Mouse (Mus musculus): ENCODE data around the gene Tmem97.
"Not testable (repeated sequence)": the region's sequence is repeated elsewhere in the genome, so short reads cannot be mapped to it uniquely, and the experiment has no call there.

Gene Tmem97

DNA sequence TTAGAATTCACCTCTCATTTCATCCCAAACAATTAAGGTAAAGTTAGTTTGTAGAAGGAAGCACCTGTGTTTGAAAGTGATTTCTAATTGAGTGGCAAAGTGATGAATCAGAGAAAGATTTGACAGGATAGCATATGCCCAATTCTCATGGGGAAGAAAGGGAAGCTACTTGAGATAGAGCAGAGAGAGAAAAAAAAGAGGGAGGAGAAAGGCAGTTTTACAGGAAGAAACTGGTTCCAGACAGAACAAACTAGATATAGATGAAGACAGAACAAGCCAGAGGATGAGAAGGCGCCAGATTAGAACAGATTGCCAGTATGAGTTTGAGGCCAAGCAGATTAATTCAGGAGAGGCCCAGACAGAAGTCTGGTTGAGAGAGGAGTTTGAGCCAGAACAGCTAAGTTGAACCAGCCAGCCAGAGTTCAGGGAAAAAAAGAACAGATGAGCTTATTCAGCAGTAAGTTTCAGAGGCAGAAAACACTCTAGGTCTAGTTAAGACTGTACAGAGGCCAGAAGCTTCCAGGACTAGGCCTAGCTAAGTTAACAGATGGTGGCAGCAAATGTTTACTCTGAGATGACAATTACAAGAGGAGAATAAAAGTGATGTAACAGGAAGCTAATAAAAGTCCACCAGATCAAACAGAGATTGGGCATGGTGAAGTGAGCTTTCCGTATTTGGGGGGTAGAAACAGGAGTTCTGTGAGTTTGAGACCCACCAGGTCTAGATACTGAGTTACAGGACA is 2.7 kb downstream of the Tmem97 start:
- no peak for DNase-seq

- no peak for DNase-seq
Measured at GRCm38 (mm10) chr11:78545181-78545580, 5.4 kb downstream of the Tmem97 start.

DNA sequence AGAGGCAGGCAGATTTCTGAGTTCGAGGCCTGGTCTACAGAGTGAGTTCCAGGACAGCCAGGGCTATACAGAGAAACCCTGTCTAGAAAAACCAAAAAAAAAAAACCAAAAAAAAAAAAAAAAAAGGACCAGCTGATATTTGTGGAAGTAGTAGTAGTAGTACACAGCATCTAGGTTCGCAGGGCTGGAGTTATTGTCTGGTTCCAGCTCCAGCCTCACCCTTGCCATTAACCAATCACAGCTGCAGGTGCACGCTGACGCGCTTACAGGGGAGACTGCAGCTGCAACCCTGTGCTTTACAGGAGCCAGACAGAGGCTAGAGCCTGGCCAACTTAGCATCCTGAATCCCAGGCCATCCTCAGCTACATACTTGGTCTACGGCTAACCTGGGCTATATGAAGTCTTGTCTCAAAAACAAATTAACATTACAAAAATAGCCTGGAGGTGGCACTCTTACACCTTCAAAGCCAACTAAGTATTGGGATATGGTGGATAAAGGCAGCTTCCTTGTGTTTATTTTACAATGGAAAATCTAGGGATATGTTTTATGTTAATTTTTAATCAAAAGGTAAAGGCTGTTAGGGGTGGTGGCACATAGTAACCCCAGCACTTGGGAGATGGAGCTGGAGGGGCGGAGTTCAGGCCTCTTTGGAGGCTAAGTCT is 6.0 kb downstream of the Tmem97 start:
- no peak for DNase-seq

DNA sequence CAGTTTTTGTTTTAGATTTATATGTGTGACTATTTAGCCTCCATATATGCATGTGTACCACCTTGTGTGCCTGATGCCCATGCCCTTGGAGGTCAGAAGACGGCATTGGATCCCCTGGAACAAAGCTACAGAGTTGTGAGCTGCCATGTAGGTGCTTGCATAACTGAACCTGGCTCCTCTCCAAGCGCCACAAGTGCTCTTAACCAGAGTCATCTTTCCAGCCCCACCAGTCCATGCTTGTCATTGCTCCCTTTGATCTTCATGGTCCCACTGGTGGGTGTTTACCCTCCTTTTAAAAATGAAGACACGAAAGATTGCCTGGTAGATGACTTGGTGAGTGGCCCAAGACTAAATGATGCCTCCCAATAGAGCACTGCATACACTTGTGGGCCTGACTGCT is 10.2 kb downstream of the Tmem97 start:
- DNase-seq, result no peak

GRCm38 (mm10) chr11:78536690-78537084 is 13.9 kb downstream of the Tmem97 start:
- DNase-seq, result no peak

DNA sequence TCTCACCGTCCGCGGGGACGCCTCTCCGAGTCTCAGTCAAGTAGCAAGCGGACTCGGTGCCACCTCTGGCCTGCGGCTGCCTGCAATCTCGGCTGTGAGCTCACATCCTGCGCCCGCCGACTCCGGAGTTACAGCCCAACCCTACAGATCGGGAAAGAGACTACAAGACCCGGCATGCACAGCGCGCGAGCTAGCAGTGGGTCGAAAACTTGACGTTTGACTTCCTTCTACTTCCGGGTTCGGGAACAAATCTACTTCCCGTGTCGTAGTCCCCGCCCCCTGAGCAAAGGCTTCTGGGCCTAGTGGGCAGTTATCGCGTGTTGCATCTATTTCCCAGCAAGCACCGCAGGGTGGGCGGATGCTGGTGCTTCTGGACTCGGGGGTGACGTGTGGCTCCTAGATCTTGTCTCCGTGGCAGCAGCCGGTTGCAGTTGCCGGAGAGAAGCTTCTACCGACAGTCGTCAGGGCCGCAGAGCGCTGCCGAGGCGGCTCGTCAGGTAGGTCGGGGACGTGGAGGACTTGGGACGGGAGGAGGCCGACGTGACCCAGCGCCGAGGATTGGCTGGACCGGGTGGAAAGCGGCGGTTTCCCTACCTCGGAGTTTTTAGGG is 14.4 kb downstream of the Tmem97 start, which contains the start of the genes Tnfaip1 and Ift20:
Tnfaip1 (minus strand) TSS at position 253 of the 610 bp plus-strand sequence.
Ift20 (plus strand) TSS at position 282 of the 610 bp plus-strand sequence.
- DNase-seq, result peak; percentile 97

- DNase-seq, result no peak
Measured at GRCm38 (mm10) chr11:78535376-78536079, 15.0 kb downstream of the Tmem97 start.

- no peak for DNase-seq
Measured at GRCm38 (mm10) chr11:78534516-78534915, 16.1 kb downstream of the Tmem97 start.

DNA sequence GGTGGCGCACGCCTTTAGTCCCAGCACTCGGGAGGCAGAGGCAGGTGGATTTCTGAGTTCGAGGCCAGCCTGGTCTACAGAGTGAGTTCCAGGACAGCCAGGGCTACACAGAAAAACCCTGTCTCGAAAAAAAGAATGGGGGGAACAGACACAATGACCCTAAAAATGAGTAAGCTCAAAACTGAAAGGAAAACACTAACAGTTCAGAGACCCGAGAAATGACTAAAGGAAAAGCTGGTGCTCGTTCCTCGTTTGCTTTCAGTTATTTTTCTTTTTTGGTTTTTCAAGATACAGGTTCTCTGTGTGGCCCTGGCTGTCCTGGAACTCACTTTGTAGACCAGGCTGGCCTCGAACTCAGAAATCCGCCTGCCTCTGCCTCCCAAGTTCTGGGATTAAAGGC is 19.1 kb downstream of the Tmem97 start:
- DNase-seq, result not testable (repeated sequence)

GRCm38 (mm10) chr11:78531046-78531445 is 19.5 kb downstream of the Tmem97 start:
- DNase-seq, result no peak

GRCm38 (mm10) chr11:78530001-78530400 is 20.6 kb downstream of the Tmem97 start:
- DNase-seq, result no peak

DNA sequence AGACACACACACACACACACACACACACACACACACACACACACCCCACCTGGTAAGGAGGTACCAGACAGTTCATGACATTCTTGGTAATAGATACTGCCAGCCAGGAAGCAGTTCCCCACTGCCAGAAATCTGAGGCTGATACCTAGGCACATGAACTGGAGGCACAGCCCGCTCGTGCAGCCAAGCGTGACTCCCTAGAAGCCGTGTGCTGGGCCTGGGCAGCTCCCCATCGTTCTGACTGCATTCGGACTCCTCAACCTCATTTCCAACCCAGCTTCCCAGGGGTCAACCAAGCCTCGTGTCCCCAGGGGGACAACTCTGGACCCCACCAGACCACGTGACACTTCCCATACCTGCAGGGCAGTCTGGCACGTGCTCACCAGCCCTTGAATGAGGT is 21.9 kb downstream of the Tmem97 start:
- no peak for DNase-seq

DNA sequence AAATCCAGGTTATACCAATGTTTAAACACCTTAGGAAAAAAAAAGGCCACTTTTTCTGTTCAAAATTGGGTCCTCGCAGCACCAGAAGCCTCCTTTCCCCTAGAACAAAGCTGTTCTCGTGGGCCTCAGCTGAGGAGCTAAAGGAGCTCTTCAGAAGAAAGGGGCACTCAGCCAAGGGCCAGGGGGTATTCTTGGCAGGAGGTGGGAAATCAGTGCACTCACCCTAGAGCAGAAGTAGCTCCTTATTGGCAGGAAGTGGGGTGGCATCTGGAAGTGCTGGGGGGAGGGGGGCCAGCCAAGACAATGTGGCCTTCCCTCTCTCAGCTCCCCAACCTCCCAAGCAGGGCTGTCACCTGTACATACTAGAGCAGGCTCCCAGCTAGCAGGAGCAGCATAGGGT is 25.7 kb downstream of the Tmem97 start:
- no peak for DNase-seq

DNA sequence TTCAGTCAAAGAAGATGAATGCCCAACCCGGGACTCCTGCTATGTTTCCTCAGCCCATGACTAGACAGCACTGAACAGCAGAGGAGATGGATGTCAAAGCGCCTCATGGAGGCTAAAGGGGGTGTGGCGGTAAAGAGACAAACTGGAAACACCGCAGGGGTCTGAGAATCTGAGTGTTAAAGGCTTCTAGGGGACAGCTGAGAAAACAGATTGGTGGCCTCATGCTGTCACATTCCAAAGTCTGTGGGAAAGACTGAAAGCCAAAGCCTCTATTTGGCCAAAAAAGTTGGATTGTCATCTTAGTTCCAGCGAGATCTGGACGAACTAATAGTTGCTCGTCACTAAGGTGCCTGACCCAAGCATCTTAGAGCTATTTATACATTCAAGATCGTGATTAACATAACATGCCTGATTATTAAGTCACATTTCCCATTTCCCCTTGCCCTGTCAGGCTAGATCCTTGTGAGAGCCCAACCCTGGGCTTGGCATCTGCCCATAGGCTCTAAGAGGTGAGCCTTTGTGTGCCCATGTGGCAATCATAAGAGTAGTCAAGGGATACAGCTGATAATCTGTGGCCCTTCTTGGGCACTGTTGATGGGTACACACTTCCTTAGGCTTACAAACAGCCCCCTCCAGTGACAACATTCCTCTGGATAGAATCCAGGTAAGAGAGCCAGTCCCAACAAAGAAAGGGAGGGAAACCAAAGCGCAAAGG is 27.2 kb downstream of the Tmem97 start:
- no peak for DNase-seq

- DNase-seq, result no peak
Measured at GRCm38 (mm10) chr11:78522481-78522997, 28.0 kb downstream of the Tmem97 start.

GRCm38 (mm10) chr11:78521880-78522279 is 28.7 kb downstream of the Tmem97 start:
- no peak for DNase-seq

DNA sequence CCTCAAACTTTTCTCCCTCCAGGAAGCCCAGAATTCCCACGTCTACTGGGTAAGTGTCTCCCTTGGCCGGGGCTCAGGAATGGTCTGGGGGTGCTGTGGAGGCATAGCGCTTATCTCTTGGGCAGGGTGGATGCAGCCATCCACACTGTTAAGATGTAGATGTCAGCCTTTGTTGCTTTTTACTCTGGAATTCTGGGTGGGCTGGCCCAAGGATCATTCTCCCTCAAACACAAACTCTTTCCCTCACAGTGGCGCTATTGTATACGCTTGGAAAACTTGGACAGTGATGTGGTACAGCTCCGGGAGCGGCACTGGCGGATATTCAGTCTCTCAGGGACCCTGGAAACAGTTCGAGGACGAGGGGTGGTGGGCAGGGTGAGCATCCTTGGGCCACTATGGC is 31.6 kb downstream of the Tmem97 start:
- DNase-seq, result no peak

DNA sequence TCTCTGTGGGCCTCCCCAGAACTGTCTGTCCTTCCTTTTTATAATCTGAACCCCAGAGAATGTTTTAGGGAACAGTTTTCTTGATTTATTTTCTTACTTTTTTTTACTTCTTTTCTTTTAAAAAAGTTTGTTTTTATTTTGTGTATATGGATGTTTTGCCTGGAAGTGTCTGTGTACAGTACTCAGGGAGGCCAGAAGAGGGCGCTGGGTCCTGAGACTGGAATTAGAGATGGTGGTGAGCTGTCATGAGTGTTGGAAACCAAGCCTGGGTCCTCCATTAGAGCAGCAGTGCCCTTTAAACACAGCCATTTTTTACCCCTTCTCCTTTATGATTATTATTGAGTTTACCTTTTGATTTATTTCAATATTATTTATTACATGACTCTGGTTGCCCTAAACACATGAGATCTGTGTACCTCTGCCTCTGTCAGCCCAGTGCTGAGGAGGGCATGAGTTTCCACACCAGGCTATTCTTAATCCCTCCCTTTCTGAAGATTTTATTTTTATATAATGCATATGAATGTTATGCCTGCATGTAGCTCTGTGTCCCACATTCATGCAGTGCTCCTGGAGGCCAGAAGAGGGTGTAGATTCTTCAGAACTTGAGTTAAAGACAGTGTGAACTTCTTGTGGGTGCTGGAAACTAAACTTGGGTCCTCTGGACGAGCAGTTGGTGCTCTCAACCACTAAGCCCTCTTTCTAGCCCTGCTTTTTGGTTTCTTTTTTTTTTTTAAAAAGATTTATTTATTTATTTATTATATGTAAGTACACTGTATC is 34.8 kb downstream of the Tmem97 start:
- DNase-seq, result peak; percentile 33

DNA sequence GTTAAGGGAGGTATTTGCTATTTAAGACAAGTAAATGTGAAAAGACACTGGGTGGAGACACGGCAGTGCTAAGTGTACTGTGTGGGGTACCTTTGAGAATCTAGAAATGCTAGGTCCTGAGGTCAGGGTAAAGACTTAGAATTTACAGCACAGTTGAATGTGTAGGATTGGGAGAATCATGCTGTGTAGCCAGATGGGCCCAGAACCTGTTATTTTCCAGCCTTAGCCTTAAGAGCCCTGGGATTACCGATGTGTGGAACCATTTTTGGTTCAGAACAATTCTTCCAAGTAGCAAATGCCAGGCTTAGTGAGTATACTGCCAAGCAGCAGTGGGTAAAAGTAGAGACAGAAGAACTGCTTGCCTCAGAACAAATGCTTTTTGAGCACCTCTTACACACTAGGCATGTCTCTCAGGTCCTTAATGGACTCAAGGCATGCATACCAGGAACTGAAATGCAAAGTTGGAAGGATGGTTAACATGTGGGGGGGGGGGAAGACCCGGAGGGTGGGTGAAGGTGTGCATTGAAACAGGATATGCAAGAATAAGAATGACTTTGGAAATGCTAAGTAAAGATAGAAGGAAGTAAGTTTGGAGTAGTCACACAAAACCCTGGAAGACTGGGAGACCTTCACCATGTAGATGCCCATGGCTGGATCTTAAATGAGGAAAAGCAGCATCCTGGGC is 37.3 kb downstream of the Tmem97 start:
- no peak for DNase-seq

DNA sequence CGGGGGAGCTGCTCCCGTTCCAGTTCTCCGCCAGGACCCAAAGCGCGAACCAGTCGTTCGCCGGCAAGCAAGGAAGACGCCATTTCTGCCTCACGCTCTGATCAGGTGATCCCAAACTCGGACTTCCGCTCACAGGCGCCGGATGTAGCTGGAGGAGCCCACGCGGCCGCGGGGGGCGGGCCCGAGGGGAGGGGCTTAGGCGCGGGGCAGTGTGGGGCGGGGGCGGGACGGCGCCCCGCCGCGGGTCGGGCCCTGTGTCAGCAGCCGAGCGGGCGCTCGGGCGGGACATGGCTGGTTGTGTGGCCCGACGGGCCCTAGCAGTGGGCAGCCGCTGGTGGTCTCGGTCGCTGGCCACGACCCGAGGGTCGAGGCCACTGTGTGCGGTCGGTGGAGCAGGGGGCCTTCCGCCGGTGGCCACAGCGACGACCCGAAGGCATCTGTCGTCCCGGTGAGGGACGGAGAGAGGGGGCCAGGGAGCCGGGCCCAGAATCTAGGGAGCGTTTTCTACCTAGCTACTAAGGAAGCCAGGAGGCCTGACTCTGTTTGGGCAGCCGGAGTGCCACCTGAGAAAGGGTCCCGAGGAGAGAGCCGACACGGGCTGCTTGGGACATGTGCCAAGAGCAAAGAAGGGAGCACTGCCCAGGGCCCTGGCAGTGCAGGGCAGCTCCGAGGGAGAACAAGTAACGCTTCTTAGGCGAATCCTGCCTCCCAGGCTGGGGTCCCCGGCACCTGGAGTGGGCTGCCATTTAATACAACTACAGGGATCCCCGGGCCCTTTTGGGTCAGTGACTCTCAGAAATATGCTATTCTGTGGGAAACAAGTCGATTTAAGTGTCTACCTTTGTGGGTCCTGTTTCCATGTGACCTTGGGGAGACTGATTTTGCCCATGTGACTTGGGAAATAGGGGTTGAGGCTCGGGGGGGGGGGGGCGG is 38.3 kb downstream of the Tmem97 start, which contains the start of the genes Tmem199 and Poldip2:
Tmem199 (minus strand) TSS at position 148 of the 933 bp plus-strand sequence.
Poldip2 (plus strand) TSS at position 169 of the 933 bp plus-strand sequence.
- peak; percentile 94 for DNase-seq

Data from thymus, postnatal 4 days (tissue).